Mouse (Mus musculus): Measurements from ENCODE around the gene Thbs4.

The Thbs4 gene

DNA sequence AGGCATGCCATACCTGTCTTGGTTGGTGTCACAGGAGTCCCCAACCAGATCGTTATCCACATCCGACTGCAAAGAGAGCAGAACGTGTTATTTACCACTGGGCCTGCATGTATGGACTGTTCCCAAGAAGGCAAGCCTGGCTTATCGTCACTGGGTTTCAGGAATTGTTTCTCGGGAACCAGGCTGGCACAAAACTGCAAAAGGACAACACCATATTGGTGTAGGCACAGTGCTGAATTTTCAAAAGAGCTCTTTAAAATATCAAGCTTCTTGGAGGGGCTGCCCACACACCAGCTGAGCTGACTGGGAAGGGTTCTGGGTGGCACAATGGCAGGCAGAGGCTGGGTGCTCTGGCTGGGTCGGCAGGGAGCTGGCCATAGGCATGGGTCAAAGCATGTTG is 34.1 kb downstream of the Thbs4 start:
- no peak for DNase-seq (ENCODE audit: low spot score)

- DNase-seq (ENCODE audit: low spot score) = no peak
Measured at GRCm38 (mm10) chr13:92759096-92759495, 35.5 kb downstream of the Thbs4 start.

GRCm38 (mm10) chr13:92757972-92758585 is 36.5 kb downstream of the Thbs4 start:
- DNase-seq (ENCODE audit: low spot score) = no peak

DNA sequence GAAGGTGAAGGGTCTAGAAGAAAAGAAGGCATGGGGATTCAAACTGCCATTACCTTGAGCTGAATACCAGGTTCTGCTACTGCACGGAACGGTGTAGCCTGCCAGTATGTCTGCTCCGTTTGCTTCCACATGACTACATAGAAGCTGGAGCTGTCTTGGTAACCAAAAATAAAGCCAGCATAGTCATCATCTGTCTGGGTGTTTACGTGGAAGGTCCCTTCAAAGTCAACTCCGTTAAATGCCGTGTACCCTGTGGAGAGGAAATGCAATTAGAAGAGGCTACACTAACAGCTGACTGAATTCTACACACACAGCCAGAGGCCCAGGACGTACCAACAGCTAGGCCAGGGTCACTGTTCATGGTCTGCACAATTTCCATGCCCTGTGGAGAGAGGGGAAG is 39.6 kb downstream of the Thbs4 start:
- DNase-seq (ENCODE audit: low spot score) = no peak

DNA sequence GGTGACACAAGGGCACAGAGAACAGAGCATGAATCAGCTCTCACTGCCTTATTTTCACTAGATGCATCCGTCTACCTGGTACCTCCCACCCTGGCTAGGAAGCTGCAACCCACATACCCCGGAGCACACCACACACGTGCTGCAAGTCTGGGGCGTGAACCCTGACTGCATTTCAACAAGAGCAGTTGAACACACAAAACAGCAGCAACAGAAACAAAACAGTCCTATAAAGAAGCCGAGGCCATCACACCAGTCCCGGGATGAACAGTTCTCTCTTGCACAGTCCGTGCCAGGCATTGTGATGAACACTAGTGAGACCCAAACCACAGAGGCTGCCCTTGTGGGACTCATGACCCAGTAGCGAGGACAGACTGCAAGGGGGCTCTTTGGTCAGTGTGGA is 40.9 kb downstream of the Thbs4 start:
- DNase-seq (ENCODE audit: low spot score) = no peak

DNA sequence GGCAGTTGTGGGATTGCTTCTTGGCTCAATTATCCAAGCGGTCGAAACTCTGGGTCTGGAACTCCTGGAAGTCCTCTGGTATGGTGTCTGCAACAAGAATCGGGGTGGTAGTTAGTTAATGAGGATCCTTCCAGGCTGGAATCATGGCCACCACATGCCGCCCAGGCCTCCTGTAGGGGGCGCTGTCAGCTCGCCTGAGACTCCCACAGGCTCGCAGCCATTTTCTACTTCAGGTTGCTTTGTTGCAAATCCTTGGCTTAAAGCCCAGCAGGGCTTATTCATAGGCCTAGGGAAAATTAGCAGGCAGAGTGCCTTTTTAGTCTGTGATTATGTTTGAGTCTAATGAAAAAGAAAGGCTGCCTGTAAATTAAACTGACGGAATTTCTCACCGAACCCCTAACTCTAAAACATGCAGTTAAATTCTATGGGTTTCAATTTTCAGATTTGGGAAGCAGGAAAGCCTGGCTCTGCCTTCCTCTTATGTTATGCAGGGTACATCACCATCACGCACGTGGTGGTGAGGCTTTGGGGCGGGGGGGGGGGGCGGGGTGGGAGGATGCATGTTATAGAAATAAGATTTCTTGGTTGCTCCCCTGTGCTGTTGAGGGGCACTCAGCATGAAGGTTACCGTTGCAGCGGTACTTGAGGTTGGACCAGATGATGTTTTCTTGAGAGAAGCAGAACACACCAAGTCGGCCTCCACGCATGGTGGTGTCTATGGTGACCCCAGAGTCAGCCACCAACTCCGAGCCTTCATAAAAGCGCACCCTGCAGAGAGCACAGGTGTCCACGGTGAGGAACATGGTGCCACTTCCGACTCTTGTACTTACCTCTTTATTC is 42.7 kb downstream of the Thbs4 start:
- DNase-seq (ENCODE audit: low spot score) = peak; percentile 73

GRCm38 (mm10) chr13:92750976-92751518 is 43.6 kb downstream of the Thbs4 start:
- peak; percentile 19 for DNase-seq (ENCODE audit: low spot score)

GRCm38 (mm10) chr13:92743337-92743736 is 51.3 kb downstream of the Thbs4 start:
- no peak for DNase-seq (ENCODE audit: low spot score)

DNA sequence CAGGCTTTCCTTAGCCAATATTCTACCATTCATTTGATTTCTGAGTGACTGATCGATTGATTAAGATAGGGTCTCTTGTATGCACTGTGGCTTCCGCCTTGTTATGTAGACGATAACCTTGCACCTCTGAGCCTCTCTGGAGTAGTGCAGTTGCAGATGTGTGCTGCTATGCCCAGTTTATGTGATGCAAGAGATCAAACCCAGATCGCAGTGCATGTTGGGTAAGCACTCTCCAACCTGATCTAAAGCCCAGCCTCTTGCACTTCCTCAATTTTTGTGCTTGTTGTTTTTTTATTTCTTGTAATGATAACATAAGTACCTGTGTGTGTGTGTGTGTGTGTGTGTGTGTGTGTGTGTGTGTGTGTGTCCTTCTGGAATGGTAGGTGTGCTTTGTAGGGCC is 51.7 kb downstream of the Thbs4 start:
- DNase-seq (ENCODE audit: low spot score) = no peak

DNA sequence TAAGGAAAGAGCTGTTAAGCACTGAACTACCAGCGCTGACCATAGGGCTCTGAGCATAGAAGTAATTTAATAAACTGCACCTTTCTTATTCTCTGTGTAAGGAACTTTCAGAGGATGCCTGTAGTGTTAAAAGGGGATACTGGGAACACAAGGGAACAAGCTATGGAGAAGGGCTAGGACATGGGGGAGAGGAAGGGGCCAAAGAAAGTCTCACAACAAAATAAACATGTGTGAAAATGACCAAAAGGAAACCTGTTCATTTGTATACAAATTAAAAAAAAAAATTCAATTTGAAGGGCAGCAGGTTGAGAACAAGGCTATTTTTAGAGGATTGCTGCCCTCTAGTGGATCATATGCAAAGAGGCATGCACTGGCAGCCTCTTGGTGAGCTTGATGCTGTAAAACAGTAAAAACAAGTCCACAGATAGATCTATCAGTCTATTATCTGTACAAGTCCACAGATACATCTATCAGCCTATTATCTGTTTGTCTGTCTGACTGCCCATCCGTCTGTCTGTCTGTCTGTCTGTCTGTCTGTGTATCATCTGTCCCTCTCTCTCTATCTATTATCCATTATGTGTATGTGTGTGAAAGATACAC is 53.8 kb downstream of the Thbs4 start:
- no peak for DNase-seq (ENCODE audit: low spot score)

DNA sequence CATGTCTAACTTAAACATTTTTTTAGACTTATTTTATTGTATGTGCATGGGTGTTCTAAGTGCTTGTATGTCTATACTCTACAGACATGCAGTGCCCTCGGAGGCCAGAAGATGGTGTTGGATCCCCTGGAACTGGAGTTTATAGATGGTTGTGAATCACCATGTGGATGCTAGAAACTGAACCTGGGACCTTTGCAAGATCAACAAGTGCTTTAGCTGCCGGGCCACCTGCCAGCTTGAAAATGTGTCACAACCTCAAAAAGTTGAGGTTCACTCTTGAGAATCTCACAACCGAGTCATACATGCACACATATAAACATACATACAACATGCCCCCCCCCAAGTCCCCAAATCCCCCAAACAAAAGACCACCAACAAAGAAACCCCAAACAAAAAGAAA is 54.8 kb downstream of the Thbs4 start:
- no peak for DNase-seq (ENCODE audit: low spot score)

GRCm38 (mm10) chr13:92738821-92739220 is 55.8 kb downstream of the Thbs4 start:
- no peak for DNase-seq (ENCODE audit: low spot score)

DNA sequence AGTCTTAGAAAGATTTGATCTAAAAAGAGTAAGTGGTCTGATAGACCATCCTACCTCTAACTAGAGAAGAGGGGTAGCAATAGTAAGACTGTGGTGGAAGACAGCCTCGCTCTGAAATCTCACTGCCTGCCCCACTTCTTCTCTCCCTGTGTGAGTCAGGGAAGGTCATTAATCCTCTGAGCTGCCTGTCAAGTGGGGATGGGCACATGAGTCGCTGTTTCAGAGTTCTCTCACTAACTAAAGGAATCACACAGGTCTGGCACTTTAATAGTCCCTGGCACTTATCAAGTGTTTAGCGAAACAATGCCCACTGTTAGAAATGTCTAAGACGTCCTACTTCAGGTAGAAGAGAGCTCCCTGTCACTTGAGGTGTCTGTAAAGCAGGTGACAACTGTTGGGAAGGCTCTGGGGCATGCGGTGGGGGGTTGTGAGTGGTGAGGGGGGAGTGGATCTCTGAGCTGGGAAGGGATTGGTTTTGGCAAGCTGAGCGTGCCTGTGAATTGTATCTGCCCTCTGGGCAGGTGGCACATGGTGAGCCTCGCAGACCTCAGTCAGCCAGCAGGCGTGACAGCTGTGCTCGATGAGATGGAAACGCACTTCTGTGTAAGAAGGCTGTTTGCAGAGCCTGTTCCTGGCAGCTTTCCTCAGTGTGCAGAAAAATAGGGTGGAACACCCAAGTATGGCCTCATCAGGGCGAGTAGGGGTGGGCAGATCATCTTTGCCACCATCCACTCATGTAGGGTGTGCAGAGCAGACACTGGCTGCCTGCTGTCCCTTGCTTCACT is 57.9 kb downstream of the Thbs4 start:
- no peak for DNase-seq (ENCODE audit: low spot score)

DNA sequence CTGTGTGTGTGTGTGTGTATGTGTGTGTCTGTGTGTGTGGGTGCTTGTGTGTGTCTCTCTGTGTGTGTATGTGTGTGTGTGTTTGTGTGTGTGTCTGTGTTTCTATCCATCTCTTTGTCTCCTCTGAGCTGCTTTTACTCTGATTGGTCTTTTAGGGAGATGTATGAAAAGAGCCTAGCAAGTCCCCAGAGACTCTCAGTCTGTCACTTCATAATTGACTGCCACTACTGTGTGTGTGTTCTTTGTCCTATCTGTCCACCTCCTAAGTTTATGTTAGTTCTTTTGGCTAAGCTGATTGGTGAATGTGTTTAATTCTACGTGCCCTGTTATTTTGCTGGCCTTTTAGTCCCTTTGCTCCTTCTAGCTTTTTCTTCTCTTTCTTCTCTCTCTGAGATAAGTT is 58.9 kb downstream of the Thbs4 start:
- no peak for DNase-seq (ENCODE audit: low spot score)

GRCm38 (mm10) chr13:92733741-92734140 is 60.9 kb downstream of the Thbs4 start:
- DNase-seq (ENCODE audit: low spot score) = no peak

GRCm38 (mm10) chr13:92733252-92733651 is 61.4 kb downstream of the Thbs4 start:
- DNase-seq (ENCODE audit: low spot score) = no peak

DNA sequence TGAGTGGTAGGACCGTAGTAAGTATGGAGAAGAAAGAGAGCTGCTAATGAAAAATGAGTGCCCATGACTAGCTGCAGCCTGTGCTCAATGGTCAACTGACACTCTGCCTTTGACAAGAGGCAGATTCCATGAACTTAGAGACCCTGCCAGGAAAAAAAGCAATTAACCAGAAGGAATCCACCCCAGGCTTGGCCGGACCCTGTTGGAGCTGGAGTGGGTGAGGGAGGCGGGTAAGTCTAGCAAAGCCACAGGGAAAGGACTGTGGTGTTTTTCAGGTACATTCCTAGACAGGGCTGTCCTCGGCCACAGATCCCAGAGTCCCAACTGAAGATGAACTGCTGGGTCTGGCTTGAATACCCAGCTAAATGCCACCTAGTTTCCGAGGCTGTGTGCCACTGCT is 61.8 kb downstream of the Thbs4 start:
- DNase-seq (ENCODE audit: low spot score) = no peak

GRCm38 (mm10) chr13:92731811-92732210 is 62.8 kb downstream of the Thbs4 start:
- no peak for DNase-seq (ENCODE audit: low spot score)

DNA sequence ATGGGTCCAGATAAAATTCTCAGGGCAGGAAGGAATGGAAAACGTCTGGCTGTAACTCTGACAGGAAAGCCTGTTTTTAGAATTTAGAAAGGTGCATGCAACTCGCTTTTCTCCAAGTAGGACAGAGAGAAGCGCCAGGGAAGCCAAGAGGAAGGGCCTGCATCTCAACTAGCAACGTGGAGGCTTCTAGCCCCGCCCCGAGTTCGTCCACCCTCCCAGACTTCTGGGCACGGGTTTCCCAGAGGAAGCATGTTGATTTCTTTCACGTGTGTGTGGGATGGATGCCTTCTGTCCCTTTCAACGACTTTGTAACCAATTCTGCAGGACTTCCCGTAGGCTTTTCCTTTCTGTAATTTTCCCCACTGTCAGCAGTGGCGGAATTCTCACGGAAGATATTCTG is 64.8 kb downstream of the Thbs4 start:
- no peak for DNase-seq (ENCODE audit: low spot score)

DNA sequence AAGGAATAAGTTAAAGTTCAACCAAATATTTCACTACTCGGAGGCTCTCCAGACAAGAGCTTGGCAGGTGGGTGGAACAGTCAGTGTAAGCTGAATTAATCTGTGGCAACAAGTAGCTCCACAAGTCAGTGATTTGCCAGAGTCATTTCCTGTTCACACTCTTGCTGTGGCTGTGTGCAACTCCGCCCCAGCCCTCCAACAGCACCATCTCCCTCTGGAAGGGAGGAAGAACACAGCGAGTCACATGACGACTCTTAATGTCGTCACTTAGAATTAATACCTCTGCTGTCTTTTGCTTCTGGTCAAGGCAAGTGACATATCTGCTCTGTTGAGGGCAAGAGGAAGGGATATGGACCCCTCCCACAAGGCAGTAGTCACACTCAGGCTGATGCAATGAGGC is 72.2 kb downstream of the Thbs4 start:
- no peak for DNase-seq (ENCODE audit: low spot score)

- DNase-seq (ENCODE audit: low spot score) = no peak
Measured at GRCm38 (mm10) chr13:92721006-92721405, 73.6 kb downstream of the Thbs4 start.
